Mouse (Mus musculus): ENCODE data around the gene Pspc1.
"Not testable (repeated sequence)": the region's sequence is repeated elsewhere in the genome, so short reads cannot be mapped to it uniquely, and the experiment has no call there.

DNA sequence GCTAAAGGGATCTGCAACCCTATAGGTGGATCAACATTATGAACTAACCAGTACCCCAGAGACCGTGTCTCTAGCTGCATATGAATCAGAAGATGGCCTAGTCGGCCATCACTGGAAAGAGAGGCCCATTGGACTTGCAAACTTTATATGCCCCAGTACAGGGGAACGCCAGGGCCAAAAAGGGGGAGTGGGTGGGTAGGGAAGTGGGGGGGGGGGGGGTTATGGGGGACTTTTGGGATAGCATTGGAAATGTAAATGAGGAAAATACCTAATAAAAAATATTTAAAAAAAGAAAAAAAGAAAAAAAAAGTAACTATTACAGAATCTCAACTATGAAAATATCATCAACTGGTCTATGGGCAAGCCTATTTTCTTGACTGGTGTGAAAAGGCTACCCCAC is 13.0 kb downstream of the Pspc1 start:
- TF ChIP-seq POLR2A (IDR thresholded peaks at IDR 0.05; ENCODE audit: insufficient read depth, low read length); CTCF (IDR thresholded peaks at IDR 0.05; ENCODE audit: low read depth, low read length): not testable (repeated sequence)
